Mouse (Mus musculus) cerebellum, adult 2 months (tissue): ENCODE measurements around the gene Tex22. TPM values are rescaled to one million over a fixed set of nuclear protein-coding genes. Genes with fewer than 3 reads are reported as not detected.
A peak's percentile ranks its signal among the peaks of the same experiment; 100 is the strongest.

Experiments
- DNase-seq, 2 experiments: peaks; one replicate each; pipeline ENCODE4 v3.0.0; 2021
- H3K27ac ChIP-seq: fragments of 200-500 bp; 2 replicates; pipeline ENCODE4 v1.5.1; 2012; ENCODE audit warnings: low read length, control low read depth, inconsistent platforms; ENCODE audit not compliant: insufficient read depth
- H3K27me3 ChIP-seq: fragments of 200-500 bp; 2 replicates; pipeline ENCODE4 v1.6.1; 2012; ENCODE audit warnings: inconsistent platforms, mild to moderate bottlenecking, low read length, moderate library complexity; ENCODE audit not compliant: control insufficient read depth, insufficient read depth
- H3K4me1 ChIP-seq: fragments of 200-500 bp; 2 replicates; pipeline ENCODE4 v1.6.1; 2011; ENCODE audit warnings: low read length; ENCODE audit not compliant: control insufficient read depth, insufficient read depth
- H3K4me3 ChIP-seq: fragments of 200-500 bp; replicated peaks from 2 replicates; pipeline ENCODE3; 2011; ENCODE audit warnings: mild to moderate bottlenecking, low read depth, low read length, control low read depth; ENCODE audit not compliant: insufficient read depth
- CTCF ChIP-seq: fragments of 200-500 bp; IDR thresholded peaks from 2 replicates; pipeline ENCODE4 v1.5.1; 2011; ENCODE audit warnings: low read depth, mild to moderate bottlenecking, control low read depth, low read length, moderate library complexity, borderline replicate concordance; ENCODE audit not compliant: insufficient read depth
- POLR2A ChIP-seq: fragments of 200-500 bp; IDR thresholded peaks from 2 replicates; pipeline ENCODE4 v1.6.1; 2011; ENCODE audit warnings: low read length, control low read depth, borderline replicate concordance; ENCODE audit not compliant: insufficient read depth
- WGBS: fragments of 180-500 bp; shearing (Covaris S2); methylation state at CpG from one replicate; pipeline ENCODE4 v1.1.7; 2018; 5-methylcytosine and 5-hydroxymethylcytosine counted together
- polyA plus RNA-seq: library from polyadenylated mRNA; depleted of rRNA; stranded (reverse); fragments of >200 nt; gene quantifications from 2 replicates; pipeline ENCODE4 v1.2.3, GENCODE M21; 2012

Gene Tex22
- polyA plus RNA-seq, 1 experiment, result 0.25 TPM

GRCm38 (mm10) chr12:113062201-113062600, 12.1 kb upstream of the Tex22 start:
- WGBS, result 75% methylated on average over 10 of the region's 10 CpGs
- no peak for TF ChIP-seq CTCF
- TF ChIP-seq POLR2A, result no peak
- no peak for DNase-seq
- no peaks in the 10 kb centered on the region for H3K27me3 ChIP-seq
- H3K27ac ChIP-seq, result no peak overlapping the region
- peaks cover 10% of the 10 kb centered on the region for H3K4me1 ChIP-seq
- H3K4me3 ChIP-seq, result no peak overlapping the region

GRCm38 (mm10) chr12:113063700-113064099, 10.6 kb upstream of the Tex22 start:
- Histone ChIP-seq H3K4me3 (no peak overlapping the region), H3K4me1 (peaks cover 15% of the 10 kb centered on the region), H3K27ac (no peak overlapping the region), H3K27me3 (no peaks in the 10 kb centered on the region)
- no peak for TF ChIP-seq POLR2A
- TF ChIP-seq CTCF, result no peak
- 87% methylated on average over 7 of the region's 7 CpGs for WGBS
- DNase-seq, result no peak

GRCm38 (mm10) chr12:113068002-113068401, 6.3 kb upstream of the Tex22 start:
- WGBS, result 83% methylated on average over 7 of the region's 7 CpGs
- Histone ChIP-seq H3K4me1 (peaks cover 20% of the 10 kb centered on the region), H3K27ac (no peak overlapping the region), H3K4me3 (no peak overlapping the region), H3K27me3 (no peaks in the 10 kb centered on the region)
- TF ChIP-seq POLR2A (no peak), CTCF (no peak)
- DNase-seq, result no peak

GRCm38 (mm10) chr12:113069389-113069788, 4.9 kb upstream of the Tex22 start:
- DNase-seq, result no peak
- H3K4me3 ChIP-seq, result no peak overlapping the region
- WGBS, result 95% methylated on average over 6 of the region's 6 CpGs
- peaks cover 20% of the 10 kb centered on the region for H3K4me1 ChIP-seq
- H3K27me3 ChIP-seq, result no peaks in the 10 kb centered on the region
- no peak for TF ChIP-seq CTCF
- TF ChIP-seq POLR2A, result no peak
- no peak overlapping the region for H3K27ac ChIP-seq

GRCm38 (mm10) chr12:113071321-113071720, 3.0 kb upstream of the Tex22 start:
- WGBS, result 13% methylated on average over 6 of the region's 6 CpGs
- DNase-seq, result peak in 1 of 2 experiments; percentile 39
- H3K27ac ChIP-seq, result no peak overlapping the region
- H3K4me1 ChIP-seq, result peaks cover 19% of the 10 kb centered on the region
- H3K4me3 ChIP-seq, result no peak overlapping the region
- H3K27me3 ChIP-seq, result no peaks in the 10 kb centered on the region
- no peak for TF ChIP-seq CTCF
- TF ChIP-seq POLR2A, result no peak

- 78% methylated on average over 6 of the region's 6 CpGs for WGBS
- no peak for DNase-seq
Measured at GRCm38 (mm10) chr12:113071827-113072226, 2.5 kb upstream of the Tex22 start.

GRCm38 (mm10) chr12:113073420-113074328, 628 bp upstream of the Tex22 start:
- 16% methylated on average over 15 of the region's 15 CpGs for WGBS
- H3K4me1 ChIP-seq, result peaks cover 8% of the 10 kb centered on the region
- H3K27me3 ChIP-seq, result no peaks in the 10 kb centered on the region
- H3K4me3 ChIP-seq, result peak overlapping the region; percentile 44
- no peak for DNase-seq
- no peak for TF ChIP-seq CTCF
- no peak for TF ChIP-seq POLR2A
- peak overlapping the region; percentile 42; the same call in 1 of the 2 replicates for H3K27ac ChIP-seq

More at GRCm38 (mm10) chr12:113071827-113072226, 2.5 kb upstream of the Tex22 start:
- Histone ChIP-seq H3K4me1 (peaks cover 17% of the 10 kb centered on the region), H3K4me3 (no peak overlapping the region), H3K27me3 (no peaks in the 10 kb centered on the region), H3K27ac (no peak overlapping the region)
- no peak for TF ChIP-seq POLR2A
- TF ChIP-seq CTCF, result no peak

- Histone ChIP-seq H3K27ac (peak overlapping the region; percentile 92), H3K4me3 (peak overlapping the region; percentile 77), H3K4me1 (peaks cover 8% of the 10 kb centered on the region), H3K27me3 (no peaks in the 10 kb centered on the region)
- TF ChIP-seq POLR2A, result peak; percentile 70; the same call in 1 of the 2 replicates
- TF ChIP-seq CTCF, result peak; percentile 97
- under 1% methylated on average over 10 of the region's 10 CpGs for WGBS
- peak; percentile 90 to 92 for DNase-seq
Measured at GRCm38 (mm10) chr12:113075063-113075454, 757 bp downstream of the Tex22 start.
